Mouse (Mus musculus): ENCODE data around the gene Dock9.

The Dock9 gene

DNA sequence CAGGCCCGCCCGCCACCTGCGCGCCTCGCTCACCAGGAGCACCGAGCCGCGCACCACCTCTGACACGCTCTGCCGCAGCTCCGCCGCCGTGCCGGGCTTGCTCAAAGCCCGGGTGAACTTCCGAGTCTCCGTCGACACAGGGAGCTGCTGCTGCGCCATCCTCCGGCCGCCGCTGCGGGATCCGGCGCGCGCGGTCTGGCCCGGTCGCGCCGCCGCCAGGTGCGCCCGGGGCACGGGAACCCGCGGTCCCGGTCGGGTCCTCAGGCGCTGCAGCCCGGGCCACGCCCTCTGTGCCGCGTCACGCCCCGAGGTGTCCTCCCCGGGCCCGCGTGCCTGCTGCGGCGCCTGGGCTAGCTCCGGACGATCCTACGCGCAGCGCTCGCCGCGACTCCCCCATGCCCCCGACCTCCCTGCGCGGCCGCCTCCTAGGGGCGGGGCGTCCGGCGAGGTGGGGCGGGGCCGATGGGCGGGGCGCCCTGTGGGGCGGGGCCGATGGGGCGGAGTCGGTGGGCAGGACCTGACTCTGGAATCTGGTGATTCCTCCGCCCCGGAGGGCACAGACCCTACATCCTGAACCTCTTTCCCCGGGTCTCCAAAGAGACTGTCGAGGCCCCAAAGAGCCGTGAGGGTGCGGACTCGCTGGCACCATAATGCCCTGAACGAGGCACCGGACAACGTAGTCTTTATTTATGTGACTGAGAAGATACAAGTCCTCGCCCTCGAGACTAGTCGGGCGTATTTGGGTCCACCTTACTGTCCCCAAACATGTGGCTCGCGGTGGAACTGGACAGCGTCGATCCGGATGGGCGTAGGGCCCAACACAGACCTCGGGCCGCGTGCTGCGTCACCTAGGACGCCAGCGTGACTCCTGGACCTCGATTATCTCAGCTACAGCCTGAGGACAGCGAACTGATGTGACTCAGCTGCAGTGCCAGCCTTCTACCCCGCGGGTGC, at the start of gene Dock9:
Gene Dock9 (minus strand): TSS at position 381 of the 954 bp plus-strand sequence.
- DNase-seq: peak; percentile 82

GRCm38 (mm10) chr14:121844486-121844885, 46.8 kb upstream of the Dock9 start:
- no peak for DNase-seq

DNA sequence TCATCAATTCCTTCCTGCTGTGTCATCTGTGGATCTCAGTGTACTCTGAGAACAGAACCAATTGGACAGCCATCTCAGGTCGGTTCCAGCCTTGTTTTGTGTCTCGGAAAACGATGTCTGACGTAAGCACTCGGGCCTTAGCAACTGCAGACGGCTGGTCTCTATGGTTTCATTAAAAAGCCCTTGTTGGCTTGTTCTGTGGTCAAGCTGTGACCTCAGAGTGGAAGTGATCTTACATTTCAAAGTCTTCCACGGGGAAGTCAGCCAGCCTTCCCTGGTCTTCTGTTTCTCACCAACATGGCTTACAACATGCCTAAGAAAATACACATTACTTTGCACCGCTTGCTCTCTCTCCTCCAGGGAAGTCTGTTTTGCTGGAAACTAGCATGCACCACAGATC, 42.6 kb upstream of the Dock9 start:
- DNase-seq: no peak

GRCm38 (mm10) chr14:121838161-121838560, 40.5 kb upstream of the Dock9 start:
- DNase-seq: no peak

DNA sequence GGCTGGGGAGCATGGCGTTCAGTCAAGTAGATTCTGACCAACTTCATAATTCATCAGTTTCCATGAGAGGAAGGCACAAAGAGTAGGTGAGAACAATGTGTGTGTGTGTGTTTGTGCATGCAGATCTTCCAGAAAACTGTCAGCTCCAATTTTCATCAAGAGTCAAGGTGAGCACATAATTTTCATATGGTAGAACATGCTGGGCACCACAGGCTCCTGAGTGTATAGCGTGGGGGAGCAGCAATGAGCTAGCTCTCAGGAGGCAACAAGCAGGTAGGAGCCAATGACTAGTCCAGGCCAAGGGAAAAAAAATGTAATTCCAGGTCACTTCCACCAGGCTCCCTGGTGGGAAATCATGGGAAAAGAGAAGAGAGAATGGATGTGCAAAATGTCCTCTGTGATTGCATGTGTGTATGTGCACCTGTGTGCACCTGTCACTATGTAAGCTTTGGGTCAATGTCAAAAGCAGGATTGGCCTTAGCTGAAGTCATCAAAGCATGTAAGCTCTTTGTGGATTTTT, 35.4 kb upstream of the Dock9 start:
- no peak for DNase-seq

GRCm38 (mm10) chr14:121829816-121830442, 32.3 kb upstream of the Dock9 start:
- no peak for DNase-seq

DNA sequence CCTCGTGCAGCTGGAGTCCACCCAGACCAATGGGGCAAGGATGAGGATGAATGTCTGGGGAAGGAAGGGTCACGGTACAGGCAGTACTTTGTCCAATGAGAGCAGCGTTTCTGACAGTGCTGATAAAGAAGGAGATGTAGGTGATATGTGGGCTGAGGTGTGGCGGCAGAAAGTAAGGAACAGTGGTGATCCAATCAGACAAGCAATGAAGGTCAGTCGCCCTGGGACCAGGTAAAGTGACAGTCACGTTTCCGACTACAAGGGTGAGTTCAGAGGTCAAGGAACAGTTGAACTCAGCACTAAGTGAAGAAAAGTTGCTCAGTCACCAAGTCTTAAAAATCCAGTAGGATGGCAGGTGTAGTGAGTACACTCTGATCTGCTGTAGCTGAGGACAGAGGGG, 29.5 kb upstream of the Dock9 start:
- DNase-seq: no peak

DNA sequence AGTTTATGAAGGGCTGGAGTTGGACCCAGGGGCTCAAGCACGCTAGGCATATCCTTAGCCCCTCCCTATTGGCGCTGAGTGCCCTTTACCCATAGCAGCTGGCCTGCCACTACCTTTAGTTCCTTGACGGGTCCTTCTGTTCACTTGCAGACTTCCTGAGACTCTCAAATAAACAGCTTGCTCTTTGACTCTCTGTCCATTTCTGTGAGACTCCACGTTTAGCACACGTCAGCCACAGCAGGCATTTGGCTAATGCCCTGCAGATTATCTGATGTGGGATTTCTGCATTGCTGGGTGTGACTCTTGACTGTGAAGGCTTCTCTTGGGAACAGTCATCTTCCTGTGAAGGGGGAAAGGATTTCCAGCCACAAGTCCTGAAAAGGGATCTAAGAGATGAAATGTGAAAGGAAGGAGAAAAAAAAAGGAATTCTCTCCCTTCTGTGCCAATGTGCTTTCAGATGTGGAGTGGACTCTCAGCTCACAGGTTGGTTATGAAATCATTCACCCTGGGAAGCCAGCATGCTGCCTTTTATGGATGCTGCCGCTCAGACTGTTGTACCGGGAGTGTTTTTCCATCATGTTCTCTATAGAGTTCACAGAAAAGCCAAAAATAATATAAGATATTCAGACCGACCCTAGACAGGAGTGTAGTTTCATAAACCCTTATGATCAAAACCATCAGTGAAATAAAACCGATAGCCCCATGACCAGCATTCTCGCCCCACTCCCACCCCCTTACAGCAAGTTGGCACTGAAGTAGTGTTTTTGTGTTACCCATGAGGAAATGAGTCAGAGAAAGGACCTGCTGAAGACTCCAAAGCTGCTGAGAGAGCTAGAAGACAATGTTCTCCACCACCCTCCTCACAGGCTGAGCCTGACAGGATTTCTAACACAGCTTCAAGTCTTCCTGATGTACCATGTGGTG, 28.1 kb upstream of the Dock9 start:
- peak; percentile 24 for DNase-seq

DNA sequence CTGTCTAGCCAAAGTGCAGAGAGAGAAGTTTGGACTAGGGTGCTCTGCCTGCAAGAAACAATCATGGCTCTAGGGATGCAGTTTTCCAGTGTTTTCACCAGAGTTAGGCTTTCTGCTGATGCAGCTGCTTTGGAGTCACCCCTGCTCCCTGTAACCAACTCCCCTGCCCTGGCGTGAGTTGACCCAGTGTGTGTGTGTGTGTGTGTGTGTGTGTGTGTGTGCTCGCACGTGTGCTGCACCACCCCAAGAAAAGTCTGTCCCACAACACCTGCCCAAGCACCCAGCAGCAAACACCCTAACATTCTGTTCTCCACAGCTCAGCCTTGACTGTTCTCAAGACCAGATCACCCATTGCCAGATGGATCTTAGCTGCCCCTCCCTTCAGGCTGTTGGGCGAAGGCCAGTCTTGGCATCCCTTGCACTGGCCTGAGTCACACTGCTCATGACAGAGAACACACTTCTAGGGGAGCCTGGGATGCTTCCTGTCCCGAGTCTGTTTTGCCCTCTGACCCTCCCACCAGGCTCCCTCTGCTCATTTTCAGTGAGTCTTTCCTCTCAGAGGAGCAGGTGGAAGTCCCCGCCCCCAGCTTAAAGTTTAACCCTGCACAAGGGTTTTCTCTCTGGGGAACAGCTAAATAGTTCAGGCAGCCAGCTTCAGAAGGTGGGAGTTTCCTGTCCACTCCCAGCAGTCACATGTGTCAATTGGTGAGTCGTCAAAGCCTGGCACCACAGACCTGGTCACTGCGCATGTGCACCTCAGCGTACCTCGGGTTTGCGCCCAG, 26.9 kb upstream of the Dock9 start:
- DNase-seq: peak; percentile 17

GRCm38 (mm10) chr14:121822997-121823396, 25.4 kb upstream of the Dock9 start:
- DNase-seq: no peak

- no peak for DNase-seq
Observed at GRCm38 (mm10) chr14:121822506-121822905, 24.9 kb upstream of the Dock9 start.

- no peak for DNase-seq
Observed at GRCm38 (mm10) chr14:121806791-121807190, 9.2 kb upstream of the Dock9 start.

- DNase-seq: no peak
Observed at GRCm38 (mm10) chr14:121806316-121806715, 8.7 kb upstream of the Dock9 start.

GRCm38 (mm10) chr14:121804461-121804860, 6.8 kb upstream of the Dock9 start:
- no peak for DNase-seq

DNA sequence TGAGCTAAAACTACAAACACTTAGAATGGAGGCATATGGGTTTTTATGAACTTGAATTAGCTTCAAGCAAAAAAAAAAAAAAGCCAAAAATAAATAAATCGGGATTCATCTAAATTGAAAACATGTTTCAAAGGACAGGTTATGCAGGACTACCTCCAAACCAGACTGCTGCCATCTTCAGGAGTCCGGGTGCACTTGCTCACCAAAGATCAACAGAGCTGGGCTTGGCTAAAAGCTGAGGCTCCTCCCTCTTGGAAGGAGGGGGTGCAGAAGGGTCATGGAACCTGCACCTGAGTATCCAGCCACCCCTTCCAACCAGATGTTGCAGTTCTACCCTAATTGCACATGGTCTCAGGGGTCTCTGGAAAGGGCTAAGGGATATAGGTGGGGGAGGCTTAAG, 3.3 kb upstream of the Dock9 start:
- no peak for DNase-seq

DNA sequence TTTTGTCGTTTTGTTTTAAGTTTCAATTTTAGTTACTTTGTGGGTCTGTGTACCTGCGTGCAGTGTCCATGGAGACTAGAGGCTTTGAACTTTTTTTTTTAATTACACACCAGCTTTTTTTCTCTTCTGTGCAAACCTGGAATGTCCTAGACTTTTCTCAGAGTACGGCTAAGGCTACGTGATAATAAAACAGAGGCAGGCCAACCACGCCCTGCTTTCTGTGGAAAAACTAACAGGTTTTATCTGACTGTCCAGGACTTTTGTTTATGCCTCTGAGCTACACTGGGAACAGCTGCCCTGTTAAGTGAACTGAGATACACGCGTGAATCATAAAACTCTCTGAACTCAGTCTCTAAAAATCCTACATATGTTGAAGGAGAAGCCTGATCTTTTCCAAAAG, 1.5 kb upstream of the Dock9 start:
- DNase-seq: no peak

DNA sequence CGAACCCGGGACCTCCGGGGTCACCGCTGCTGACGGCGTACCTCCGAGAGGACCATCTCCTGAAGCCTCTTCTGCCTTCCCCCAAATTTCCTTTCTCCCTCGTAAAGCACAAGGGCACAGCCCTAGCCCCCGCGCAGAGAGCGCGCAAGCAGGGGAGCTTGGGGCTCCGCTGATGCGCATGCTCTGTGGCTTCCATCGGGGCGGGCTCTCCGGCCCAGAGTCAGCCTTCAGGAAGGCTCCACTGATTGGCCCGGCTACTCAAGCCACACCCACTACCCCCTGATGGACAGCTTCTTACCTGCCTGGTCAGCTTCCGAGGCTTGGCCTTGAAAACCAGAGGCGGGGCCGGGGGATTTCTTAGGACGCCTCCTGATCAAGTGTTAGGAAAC, 768 bp upstream of the Dock9 start:
- peak; percentile 95 for DNase-seq

- DNase-seq: no peak
Observed at GRCm38 (mm10) chr14:121796571-121797456, 823 bp downstream of the Dock9 start.

GRCm38 (mm10) chr14:121795536-121795935, 2.1 kb downstream of the Dock9 start:
- no peak for DNase-seq

DNA sequence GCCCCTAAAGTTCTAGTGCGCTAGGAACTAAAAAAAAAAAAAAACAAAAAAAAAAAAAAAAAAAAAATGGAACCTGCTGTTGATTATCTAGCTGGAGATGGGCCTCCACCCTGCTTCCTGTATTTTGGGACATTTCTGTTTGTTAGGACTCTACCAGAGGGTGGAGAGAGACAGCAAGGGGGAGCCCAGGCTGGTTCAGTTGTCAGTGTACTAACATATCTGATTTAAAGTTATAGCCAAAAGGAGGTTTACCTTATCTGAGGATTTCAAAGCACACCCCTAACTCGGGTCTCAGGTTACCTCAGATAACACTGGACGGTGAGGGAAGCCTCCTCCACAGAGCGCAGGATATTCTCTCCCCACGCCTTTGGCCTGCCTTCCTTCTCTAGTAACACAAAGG, 4.0 kb downstream of the Dock9 start:
- no peak for DNase-seq

GRCm38 (mm10) chr14:121791935-121792334, 5.7 kb downstream of the Dock9 start:
- no peak for DNase-seq
